Mouse (Mus musculus): Measurements from ENCODE around the gene Ston1. TPM values are rescaled to one million over a fixed set of nuclear protein-coding genes. Genes with fewer than 3 reads are reported as not detected.

Gene Ston1
- polyA plus RNA-seq, 1 experiment from 2014 or later: 0.96 TPM

GRCm38 (mm10) chr17:88626347-88626811 is 28.9 kb downstream of the Ston1 start:
- Histone ChIP-seq H3K27me3 (ENCODE audit: control insufficient read depth, insufficient read depth, low read depth, low read length) (no peaks in the 10 kb centered on the region), H3K4me2 (ENCODE audit: low read depth, low read length) (no peak overlapping the region), H3K36me3 (ENCODE audit: control insufficient read depth, insufficient read depth) (no peaks in the 10 kb centered on the region), H3K4me3 (ENCODE audit: low read depth, low read length) (no peak overlapping the region), H3K9ac (ENCODE audit: low read depth, low read length) (no peak overlapping the region), H3K4me1 (ENCODE audit: control insufficient read depth, low read depth, low read length) (no peaks in the 10 kb centered on the region), H3K27ac (ENCODE audit: low read length) (peak overlapping the region; percentile 42; the same call in 1 of the 2 replicates), H3K9me3 (replicated peaks; ENCODE audit: control insufficient read depth, low read length) (no peaks in the 10 kb centered on the region)
- ATAC-seq (ENCODE audit: low read depth): peak; percentile 14; the same call in 1 of the 2 replicates
- 59% methylated on average over 7 of the region's 7 CpGs for WGBS (ENCODE audit: insufficient replicate concordance)

- no peak overlapping the region for H3K9ac ChIP-seq (ENCODE audit: low read depth, low read length)
- no peaks in the 10 kb centered on the region for H3K9me3 ChIP-seq (replicated peaks; ENCODE audit: control insufficient read depth, low read length)
- no peaks in the 10 kb centered on the region for H3K27me3 ChIP-seq (ENCODE audit: control insufficient read depth, insufficient read depth, low read depth, low read length)
- 58% methylated on average over 7 of the region's 7 CpGs for WGBS (ENCODE audit: insufficient replicate concordance)
- no peaks in the 10 kb centered on the region for H3K4me1 ChIP-seq (ENCODE audit: control insufficient read depth, low read depth, low read length)
- H3K4me3 ChIP-seq (ENCODE audit: low read depth, low read length): no peak overlapping the region
- no peak for ATAC-seq (ENCODE audit: low read depth)
- no peak overlapping the region for H3K4me2 ChIP-seq (ENCODE audit: low read depth, low read length)
- peak overlapping the region; percentile 42; the same call in 1 of the 2 replicates for H3K27ac ChIP-seq (ENCODE audit: low read length)
- no peaks in the 10 kb centered on the region for H3K36me3 ChIP-seq (ENCODE audit: control insufficient read depth, insufficient read depth)
These were observed 29.7 kb downstream of the Ston1 start for GRCm38 (mm10) chr17:88627150-88627549.

- no peaks in the 10 kb centered on the region for H3K36me3 ChIP-seq (ENCODE audit: control insufficient read depth, insufficient read depth)
- no peak overlapping the region for H3K9ac ChIP-seq (ENCODE audit: low read depth, low read length)
- 33% methylated on average over 9 of the region's 10 CpGs for WGBS (ENCODE audit: insufficient replicate concordance)
- H3K4me3 ChIP-seq (ENCODE audit: low read depth, low read length): no peak overlapping the region
- peak; percentile 63 for ATAC-seq (ENCODE audit: low read depth)
- H3K9me3 ChIP-seq (replicated peaks; ENCODE audit: control insufficient read depth, low read length): no peaks in the 10 kb centered on the region
- H3K27ac ChIP-seq (ENCODE audit: low read length): no peak overlapping the region
- H3K27me3 ChIP-seq (ENCODE audit: control insufficient read depth, insufficient read depth, low read depth, low read length): no peaks in the 10 kb centered on the region
- H3K4me1 ChIP-seq (ENCODE audit: control insufficient read depth, low read depth, low read length): no peaks in the 10 kb centered on the region
- no peak overlapping the region for H3K4me2 ChIP-seq (ENCODE audit: low read depth, low read length)
These were observed 31.3 kb downstream of the Ston1 start for GRCm38 (mm10) chr17:88628676-88629380.

GRCm38 (mm10) chr17:88629381-88629759 is 31.9 kb downstream of the Ston1 start:
- no peaks in the 10 kb centered on the region for H3K27me3 ChIP-seq (ENCODE audit: control insufficient read depth, insufficient read depth, low read depth, low read length)
- H3K4me3 ChIP-seq (ENCODE audit: low read depth, low read length): no peak overlapping the region
- H3K4me1 ChIP-seq (ENCODE audit: control insufficient read depth, low read depth, low read length): no peaks in the 10 kb centered on the region
- 0 out of 2 replicates have a peak overlapping the region, but pooled peaks have one; percentile 3 for H3K4me2 ChIP-seq (ENCODE audit: low read depth, low read length)
- 49% methylated on average over 4 of the region's 4 CpGs for WGBS (ENCODE audit: insufficient replicate concordance)
- H3K27ac ChIP-seq (ENCODE audit: low read length): no peak overlapping the region
- no peak overlapping the region for H3K9ac ChIP-seq (ENCODE audit: low read depth, low read length)
- H3K9me3 ChIP-seq (replicated peaks; ENCODE audit: control insufficient read depth, low read length): no peaks in the 10 kb centered on the region
- H3K36me3 ChIP-seq (ENCODE audit: control insufficient read depth, insufficient read depth): no peaks in the 10 kb centered on the region
- ATAC-seq (ENCODE audit: low read depth): peak; percentile 17; the same call in 1 of the 2 replicates

- ATAC-seq (ENCODE audit: low read depth): no peak
- Histone ChIP-seq H3K36me3 (ENCODE audit: control insufficient read depth, insufficient read depth) (no peaks in the 10 kb centered on the region), H3K9me3 (replicated peaks; ENCODE audit: control insufficient read depth, low read length) (no peaks in the 10 kb centered on the region), H3K4me1 (ENCODE audit: control insufficient read depth, low read depth, low read length) (no peaks in the 10 kb centered on the region), H3K27ac (ENCODE audit: low read length) (no peak overlapping the region), H3K4me3 (ENCODE audit: low read depth, low read length) (no peak overlapping the region), H3K27me3 (ENCODE audit: control insufficient read depth, insufficient read depth, low read depth, low read length) (no peaks in the 10 kb centered on the region), H3K4me2 (ENCODE audit: low read depth, low read length) (no peak overlapping the region), H3K9ac (ENCODE audit: low read depth, low read length) (no peak overlapping the region)
- 47% methylated on average over 11 of the region's 11 CpGs for WGBS (ENCODE audit: insufficient replicate concordance)
These were observed 32.6 kb downstream of the Ston1 start for GRCm38 (mm10) chr17:88629931-88630553.

- 58% methylated on average over 3 of the region's 3 CpGs for whole genome bisulfite sequencing (ENCODE audit: insufficient replicate concordance)
- H3K9ac ChIP-seq (ENCODE audit: low read depth, low read length): no peak overlapping the region
These were observed 33.1 kb downstream of the Ston1 start for GRCm38 (mm10) chr17:88630554-88630948.

GRCm38 (mm10) chr17:88632631-88633030 is 35.1 kb downstream of the Ston1 start:
- WGBS (ENCODE audit: insufficient replicate concordance): 49% methylated on average over 3 of the region's 3 CpGs
- no peak overlapping the region for H3K4me2 ChIP-seq (ENCODE audit: low read depth, low read length)
- H3K4me3 ChIP-seq (ENCODE audit: low read depth, low read length): no peak overlapping the region
- H3K9ac ChIP-seq (ENCODE audit: low read depth, low read length): no peak overlapping the region
- ATAC-seq (ENCODE audit: low read depth): no peak
- H3K27me3 ChIP-seq (ENCODE audit: control insufficient read depth, insufficient read depth, low read depth, low read length): no peaks in the 10 kb centered on the region
- no peaks in the 10 kb centered on the region for H3K4me1 ChIP-seq (ENCODE audit: control insufficient read depth, low read depth, low read length)
- H3K27ac ChIP-seq (ENCODE audit: low read length): no peak overlapping the region
- H3K9me3 ChIP-seq (replicated peaks; ENCODE audit: control insufficient read depth, low read length): no peaks in the 10 kb centered on the region
- no peaks in the 10 kb centered on the region for H3K36me3 ChIP-seq (ENCODE audit: control insufficient read depth, insufficient read depth)

More at GRCm38 (mm10) chr17:88630554-88630948, 33.1 kb downstream of the Ston1 start:
- Histone ChIP-seq H3K27ac (ENCODE audit: low read length) (no peak overlapping the region), H3K36me3 (ENCODE audit: control insufficient read depth, insufficient read depth) (no peaks in the 10 kb centered on the region), H3K9me3 (replicated peaks; ENCODE audit: control insufficient read depth, low read length) (no peaks in the 10 kb centered on the region), H3K4me3 (ENCODE audit: low read depth, low read length) (no peak overlapping the region), H3K4me2 (ENCODE audit: low read depth, low read length) (no peak overlapping the region), H3K27me3 (ENCODE audit: control insufficient read depth, insufficient read depth, low read depth, low read length) (no peaks in the 10 kb centered on the region), H3K4me1 (ENCODE audit: control insufficient read depth, low read depth, low read length) (no peaks in the 10 kb centered on the region)
- no peak for ATAC-seq (ENCODE audit: low read depth)

- no peaks in the 10 kb centered on the region for H3K4me1 ChIP-seq (ENCODE audit: control insufficient read depth, low read depth, low read length)
- no peak overlapping the region for H3K9ac ChIP-seq (ENCODE audit: low read depth, low read length)
- H3K36me3 ChIP-seq (ENCODE audit: control insufficient read depth, insufficient read depth): no peaks in the 10 kb centered on the region
- 80% methylated on average over 14 of the region's 14 CpGs for WGBS (ENCODE audit: insufficient replicate concordance)
- no peak overlapping the region for H3K4me2 ChIP-seq (ENCODE audit: low read depth, low read length)
- no peaks in the 10 kb centered on the region for H3K9me3 ChIP-seq (replicated peaks; ENCODE audit: control insufficient read depth, low read length)
- H3K27ac ChIP-seq (ENCODE audit: low read length): no peak overlapping the region
- no peaks in the 10 kb centered on the region for H3K27me3 ChIP-seq (ENCODE audit: control insufficient read depth, insufficient read depth, low read depth, low read length)
- no peak overlapping the region for H3K4me3 ChIP-seq (ENCODE audit: low read depth, low read length)
- ATAC-seq (ENCODE audit: low read depth): no peak
These were observed 38.6 kb downstream of the Ston1 start for GRCm38 (mm10) chr17:88636076-88636475.

GRCm38 (mm10) chr17:88636587-88636986 is 39.1 kb downstream of the Ston1 start:
- Histone ChIP-seq H3K27me3 (ENCODE audit: control insufficient read depth, insufficient read depth, low read depth, low read length) (no peaks in the 10 kb centered on the region), H3K4me1 (ENCODE audit: control insufficient read depth, low read depth, low read length) (no peaks in the 10 kb centered on the region), H3K36me3 (ENCODE audit: control insufficient read depth, insufficient read depth) (no peaks in the 10 kb centered on the region), H3K4me2 (ENCODE audit: low read depth, low read length) (no peak overlapping the region), H3K9ac (ENCODE audit: low read depth, low read length) (no peak overlapping the region), H3K27ac (ENCODE audit: low read length) (no peak overlapping the region), H3K4me3 (ENCODE audit: low read depth, low read length) (no peak overlapping the region), H3K9me3 (replicated peaks; ENCODE audit: control insufficient read depth, low read length) (no peaks in the 10 kb centered on the region)
- WGBS (ENCODE audit: insufficient replicate concordance): 64% methylated on average over 12 of the region's 12 CpGs
- peak; percentile 45; the same call in 1 of the 2 replicates for ATAC-seq (ENCODE audit: low read depth)

Data from liver, embryonic 16.5 days (tissue).